7 mouse cellular contexts compared by ENCODE assay signal in genomic region chr1:152766032-152766772, GRCm38 (mm10). TPM values are rescaled to one million over a fixed set of nuclear protein-coding genes. Genes with fewer than 3 reads are reported as not detected.
DNase-seq lines count a peak whose midpoint lies in the region; ATAC-seq lines count a peak whose summit lies in the region.

Rgl1 (minus strand) TSS chr1:152766351.
Arpc5 (plus strand) TSS chr1:152766542.

- peaks cover 4% of the 10 kb centered on the region; the same call in 1 of the 2 replicates for H3K4me1 ChIP-seq in intestine, embryonic 16.5 days (ENCODE audit: control insufficient read depth, insufficient read depth, low read length)
- H3K4me1 ChIP-seq in midbrain, embryonic 11.5 days (ENCODE audit: control insufficient read depth, insufficient read depth, low read length): peaks cover 2% of the 10 kb centered on the region; the same call in 1 of the 2 replicates

- H3K9me3 ChIP-seq in intestine, embryonic 16.5 days (ENCODE audit: control insufficient read depth, low read length): no peaks in the 10 kb centered on the region
- no peaks in the 10 kb centered on the region for H3K9me3 ChIP-seq in midbrain, embryonic 11.5 days (ENCODE audit: control insufficient read depth, low read length)

- under 1% methylated on average over 79 of the region's 86 CpGs for WGBS in intestine, embryonic 16.5 days
- under 1% methylated on average over 85 of the region's 86 CpGs for WGBS in midbrain, embryonic 11.5 days

- peak within 1 kb of the TSS; percentile 98 for H3K9ac ChIP-seq in intestine, embryonic 16.5 days (ENCODE audit: low read depth, low read length)
- H3K9ac ChIP-seq in midbrain, embryonic 11.5 days (ENCODE audit: low read length): peak within 1 kb of the TSS; percentile 88

- peaks cover 3% of the 10 kb centered on the region for H3K36me3 ChIP-seq in intestine, embryonic 16.5 days (ENCODE audit: control insufficient read depth, insufficient read depth, low read length)
- H3K36me3 ChIP-seq in midbrain, embryonic 11.5 days (ENCODE audit: control insufficient read depth, insufficient read depth, low read length): 0 out of 2 replicates have a peak, but pooled peaks cover 2% of the 10 kb centered on the region

- peak; percentile 99 for ATAC-seq in intestine, embryonic 16.5 days
- ATAC-seq in midbrain, embryonic 11.5 days (ENCODE audit: low FRiP score): peak; percentile 97

- peak within 1 kb of the TSS; percentile 92 for H3K27ac ChIP-seq in intestine, embryonic 16.5 days (ENCODE audit: low read length)
- peak within 1 kb of the TSS; percentile 57 for H3K27ac ChIP-seq in midbrain, embryonic 11.5 days (ENCODE audit: low read depth, low read length)

- H3K4me3 ChIP-seq in intestine, embryonic 16.5 days (ENCODE audit: low read length): peak within 1 kb of the TSS; percentile 98
- H3K4me3 ChIP-seq in midbrain, embryonic 11.5 days (ENCODE audit: low read depth, low read length): peak within 1 kb of the TSS; percentile 95

- intact Hi-C loops in left cerebral cortex, postnatal 36 days (cut with DNase I): loop anchor here (2.0 to 10.0 kb wide), 4 partner anchors 51 to 371 kb away; partner anchors contain the start of genes Colgalt2 and Smg7

- 0 out of 2 replicates have a peak, but pooled peaks cover 2% of the 10 kb centered on the region for H3K27me3 ChIP-seq in intestine, embryonic 16.5 days (replicated peaks; ENCODE audit: control insufficient read depth, insufficient read depth, low read length)
- H3K27me3 ChIP-seq in midbrain, embryonic 11.5 days (ENCODE audit: control insufficient read depth, insufficient read depth, low read length): peaks cover 5% of the 10 kb centered on the region

- H3K4me2 ChIP-seq in intestine, embryonic 16.5 days (ENCODE audit: low read depth, low read length): peak within 1 kb of the TSS; percentile 91
- peak within 1 kb of the TSS; percentile 89 for H3K4me2 ChIP-seq in midbrain, embryonic 11.5 days

- peak; percentile 96 for DNase-seq in adrenal gland, adult 8-10 months
- DNase-seq in embryo, embryonic 9.5 days (ENCODE audit: extremely low spot score): peak; percentile 98
- DNase-seq in gastrocnemius, postnatal 4 days (ENCODE audit: low spot score in 2 of 2): peak; percentile 97 to 98
- DNase-seq in left cerebral cortex, postnatal 36 days (ENCODE audit: low spot score in 2 of 2): peak; percentile 94 to 98
- DNase-seq in midbrain, embryonic 11.5 days (ENCODE audit: low spot score, missing footprints): peak; percentile 100
- DNase-seq in skeletal muscle tissue, adult 2 months (ENCODE audit: low read depth, low spot score): peak; percentile 98

RNA-seq across cellular contexts. Expression of gene Rgl1, which starts in this region (rescaled TPM):
- total RNA-seq in adrenal gland, adult 8-10 months (2022): 10 to 100 TPM; 23.9 to 47.1 (median 32.6) TPM
- total RNA-seq in gastrocnemius, postnatal 4 days (2021): 10 to 100 TPM; 54.9 to 59.1 TPM
- polyA plus RNA-seq in intestine, embryonic 16.5 days (2015; fragmentation: Nextera tagmentation; extraction: Ambion mirVana): 45.4 and 45.8 TPM in 2 replicates
- total RNA-seq in left cerebral cortex, postnatal 36 days (2021): 100 to 1,000 TPM; 112 to 120 TPM
- 23.2 and 24.0 TPM in 2 replicates for polyA plus RNA-seq in midbrain, embryonic 11.5 days (2014; fragmentation: Nextera tagmentation; extraction: Ambion mirVana)

RNA-seq across cellular contexts. Expression of gene Arpc5, which starts in this region (rescaled TPM):
- total RNA-seq in adrenal gland, adult 8-10 months (2022): 100 to 1,000 TPM in 2 of 4 experiments, 10 to 100 TPM in 2; 83.9 to 107 (median 101) TPM
- 10 to 100 TPM; 66.2 to 71.4 TPM for total RNA-seq in gastrocnemius, postnatal 4 days (2021)
- 372 and 389 TPM in 2 replicates for polyA plus RNA-seq in intestine, embryonic 16.5 days (2015; fragmentation: Nextera tagmentation; extraction: Ambion mirVana)
- 10 to 100 TPM; 88.8 to 93.4 TPM for total RNA-seq in left cerebral cortex, postnatal 36 days (2021)
- polyA plus RNA-seq in midbrain, embryonic 11.5 days (2014; fragmentation: Nextera tagmentation; extraction: Ambion mirVana): 284 and 314 TPM in 2 replicates

Comparison
In these comparisons a context has a peak if more than half of its experiments do, and no peak if none do; other contexts are left out.
1. Peak in every context shown above with its lines: DNase-seq, ATAC-seq, H3K4me3 ChIP-seq and H3K27ac ChIP-seq.